Mouse (Mus musculus) kidney, embryonic 14.5 days (tissue): ENCODE results near the gene Gpr89. TPM values are rescaled to one million over a fixed set of nuclear protein-coding genes. Genes with fewer than 3 reads are reported as not detected.

Experiments used
- ATAC-seq: fragments of 200-750 bp; cut with Nextera tagmentation; 2 replicates; pipeline ENCODE4 v1.8.0; 2017; ENCODE audit warnings: moderate number of reproducible peaks, mild to moderate bottlenecking, moderate TSS enrichment, moderate library complexity; ENCODE audit not compliant: low FRiP score, low TSS enrichment
- H3K27ac ChIP-seq: fragments of 300-500 bp; sonication (generic); 2 replicates; pipeline ENCODE4 v1.5.1; 2014; ENCODE audit warnings: low read depth, mild to moderate bottlenecking, low read length, moderate library complexity, mixed read lengths
- H3K27me3 ChIP-seq: fragments of 300-500 bp; sonication (generic); 2 replicates; pipeline ENCODE4 v1.6.1; 2014; ENCODE audit warnings: mild to moderate bottlenecking, low read length; ENCODE audit not compliant: control insufficient read depth, insufficient read depth
- H3K36me3 ChIP-seq: fragments of 300-500 bp; sonication (generic); 2 replicates; pipeline ENCODE4 v1.6.1; 2014; ENCODE audit warnings: low read length, mixed read lengths; ENCODE audit not compliant: control insufficient read depth, insufficient read depth
- H3K4me1 ChIP-seq: fragments of 300-500 bp; sonication (generic); 2 replicates; pipeline ENCODE4 v1.6.1; 2014; ENCODE audit warnings: low read length, mixed read lengths; ENCODE audit not compliant: control insufficient read depth, insufficient read depth
- H3K4me2 ChIP-seq: fragments of 300-500 bp; sonication (generic); replicated peaks from 2 replicates; pipeline ENCODE4 v1.6.1; 2014; ENCODE audit warnings: low read depth, mild to moderate bottlenecking, low read length
- H3K4me3 ChIP-seq: fragments of 300-500 bp; sonication (generic); 2 replicates; pipeline ENCODE4 v1.5.1; 2014; ENCODE audit warnings: mild to moderate bottlenecking, low read length
- H3K9ac ChIP-seq: fragments of 300-500 bp; sonication (generic); 2 replicates; pipeline ENCODE4 v1.6.1; 2014; ENCODE audit warnings: low read depth, mild to moderate bottlenecking, low read length, moderate library complexity
- H3K9me3 ChIP-seq: fragments of 300-500 bp; sonication (generic); 2 replicates; pipeline ENCODE4 v1.6.1; 2016; ENCODE audit warnings: low read length; ENCODE audit not compliant: control insufficient read depth
- WGBS: fragments of 180-500 bp; shearing (Covaris S2); extraction: QIAGEN DNeasy Blood & Tissue Kit; methylation state at CpG from one replicate; pipeline ENCODE4 v1.1.7; 2014; 5-methylcytosine and 5-hydroxymethylcytosine counted together
- polyA plus RNA-seq: library from polyadenylated mRNA; unstranded; fragments of >200 nt; fragmentation: Nextera tagmentation; extraction: Ambion mirVana; gene quantifications from 2 replicates; pipeline ENCODE4 v1.2.1, GENCODE M21; 2014

The Gpr89 gene
- polyA plus RNA-seq, 1 experiment from 2014 or later, result 50.9 TPM

- Histone ChIP-seq H3K4me3 (no peak overlapping the region), H3K27me3 (no peaks in the 10 kb centered on the region), H3K4me2 (no peak overlapping the region), H3K9ac (no peak overlapping the region), H3K4me1 (no peaks in the 10 kb centered on the region), H3K9me3 (no peaks in the 10 kb centered on the region), H3K36me3 (peaks cover 54% of the 10 kb centered on the region), H3K27ac (no peak overlapping the region)
- WGBS, result 64% methylated on average over 7 of the region's 7 CpGs
- ATAC-seq, result no peak
Measured at GRCm38 (mm10) chr3:96874808-96875571, 30.2 kb downstream of the Gpr89 start.

- H3K9me3 ChIP-seq, result no peaks in the 10 kb centered on the region
- no peaks in the 10 kb centered on the region for H3K27me3 ChIP-seq
- no peak overlapping the region for H3K4me2 ChIP-seq
- WGBS, result 96% methylated on average over 8 of the region's 8 CpGs
- no peaks in the 10 kb centered on the region for H3K4me1 ChIP-seq
- no peak for ATAC-seq
- peaks cover 68% of the 10 kb centered on the region for H3K36me3 ChIP-seq
- H3K4me3 ChIP-seq, result no peak overlapping the region
- H3K9ac ChIP-seq, result no peak overlapping the region
- H3K27ac ChIP-seq, result no peak overlapping the region
Measured at GRCm38 (mm10) chr3:96872501-96872900, 32.6 kb downstream of the Gpr89 start.

GRCm38 (mm10) chr3:96871070-96871469, 34.1 kb downstream of the Gpr89 start:
- ATAC-seq, result no peak
- no peak overlapping the region for H3K4me2 ChIP-seq
- H3K9me3 ChIP-seq, result no peaks in the 10 kb centered on the region
- no peak overlapping the region for H3K27ac ChIP-seq
- H3K9ac ChIP-seq, result no peak overlapping the region
- WGBS, result 89% methylated on average over 8 of the region's 8 CpGs
- H3K27me3 ChIP-seq, result no peaks in the 10 kb centered on the region
- H3K4me3 ChIP-seq, result no peak overlapping the region
- peaks cover 68% of the 10 kb centered on the region for H3K36me3 ChIP-seq
- H3K4me1 ChIP-seq, result no peaks in the 10 kb centered on the region

GRCm38 (mm10) chr3:96870270-96870669, 34.9 kb downstream of the Gpr89 start:
- peaks cover 66% of the 10 kb centered on the region for H3K36me3 ChIP-seq
- H3K27me3 ChIP-seq, result no peaks in the 10 kb centered on the region
- no peak for ATAC-seq
- no peak overlapping the region for H3K27ac ChIP-seq
- no peak overlapping the region for H3K4me3 ChIP-seq
- WGBS, result 93% methylated on average over 2 of the region's 2 CpGs
- H3K9ac ChIP-seq, result no peak overlapping the region
- H3K4me2 ChIP-seq, result no peak overlapping the region
- no peaks in the 10 kb centered on the region for H3K4me1 ChIP-seq
- H3K9me3 ChIP-seq, result no peaks in the 10 kb centered on the region

- no peak overlapping the region for H3K4me3 ChIP-seq
- H3K9ac ChIP-seq, result no peak overlapping the region
- ATAC-seq, result no peak
- H3K4me1 ChIP-seq, result no peaks in the 10 kb centered on the region
- H3K27me3 ChIP-seq, result no peaks in the 10 kb centered on the region
- H3K27ac ChIP-seq, result no peak overlapping the region
- H3K36me3 ChIP-seq, result peaks cover 59% of the 10 kb centered on the region
- H3K4me2 ChIP-seq, result no peak overlapping the region
- no peaks in the 10 kb centered on the region for H3K9me3 ChIP-seq
- 95% methylated on average over 7 of the region's 7 CpGs for WGBS
Measured at GRCm38 (mm10) chr3:96869091-96869490, 36.1 kb downstream of the Gpr89 start.

DNA sequence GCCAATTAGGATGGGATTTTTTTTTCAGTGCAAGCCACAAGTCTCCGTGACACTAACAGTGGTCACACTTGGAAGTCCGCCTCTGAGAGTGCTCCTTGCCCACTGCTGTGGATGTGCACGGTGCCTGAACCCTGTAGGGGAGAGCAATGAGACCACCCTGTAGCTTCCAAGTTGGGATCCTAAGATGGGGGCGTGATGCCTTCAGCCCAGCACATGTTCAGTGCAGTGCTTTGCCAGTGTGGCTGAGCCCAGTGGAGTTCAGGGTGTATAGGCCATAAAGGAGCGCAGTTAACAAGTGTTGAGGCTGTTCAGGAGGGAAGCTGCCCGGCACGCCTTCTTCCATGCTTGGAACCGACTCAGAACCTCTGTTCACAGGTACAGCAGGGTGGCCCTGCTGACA, 36.6 kb downstream of the Gpr89 start:
- Histone ChIP-seq H3K4me3 (no peak overlapping the region), H3K27ac (no peak overlapping the region), H3K36me3 (peaks cover 55% of the 10 kb centered on the region), H3K4me2 (no peak overlapping the region), H3K27me3 (no peaks in the 10 kb centered on the region), H3K9ac (no peak overlapping the region), H3K4me1 (no peaks in the 10 kb centered on the region), H3K9me3 (no peaks in the 10 kb centered on the region)
- WGBS, result 94% methylated on average over 8 of the region's 8 CpGs
- ATAC-seq, result no peak

- Histone ChIP-seq H3K4me1 (no peaks in the 10 kb centered on the region), H3K4me3 (no peak overlapping the region), H3K36me3 (peaks cover 49% of the 10 kb centered on the region), H3K9me3 (no peaks in the 10 kb centered on the region), H3K27me3 (no peaks in the 10 kb centered on the region), H3K9ac (no peak overlapping the region), H3K4me2 (no peak overlapping the region), H3K27ac (no peak overlapping the region)
- no peak for ATAC-seq
- WGBS, result 95% methylated on average over 3 of the region's 3 CpGs
Measured at GRCm38 (mm10) chr3:96867863-96868262, 37.3 kb downstream of the Gpr89 start.

GRCm38 (mm10) chr3:96860498-96860897, 44.6 kb downstream of the Gpr89 start:
- WGBS, result 98% methylated on average over 5 of the region's 5 CpGs
- H3K9ac ChIP-seq, result no peak overlapping the region
- H3K27ac ChIP-seq, result no peak overlapping the region
- no peaks in the 10 kb centered on the region for H3K36me3 ChIP-seq
- no peaks in the 10 kb centered on the region for H3K4me1 ChIP-seq
- H3K27me3 ChIP-seq, result no peaks in the 10 kb centered on the region
- ATAC-seq, result no peak
- no peak overlapping the region for H3K4me2 ChIP-seq
- H3K9me3 ChIP-seq, result no peaks in the 10 kb centered on the region
- H3K4me3 ChIP-seq, result no peak overlapping the region

DNA sequence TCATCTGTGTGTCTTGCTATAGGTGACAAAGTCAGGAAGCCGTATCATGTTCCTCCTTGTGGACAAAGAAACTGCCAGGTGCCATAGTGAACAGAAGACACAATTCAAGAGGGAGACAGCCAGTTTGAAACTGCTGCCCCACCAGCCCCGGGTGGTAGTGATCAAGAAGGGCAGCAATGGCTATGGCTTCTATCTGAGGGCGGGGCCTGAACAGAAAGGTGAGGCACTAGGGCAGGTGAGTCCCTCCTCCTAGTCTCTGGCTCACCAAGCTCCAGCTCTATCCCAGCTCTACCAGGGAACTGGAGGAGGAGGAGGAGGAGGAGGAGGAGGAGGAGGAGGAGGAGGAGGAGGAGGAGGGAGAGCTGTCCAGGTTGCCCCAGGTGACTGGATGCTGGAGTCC, 49.3 kb downstream of the Gpr89 start:
- Histone ChIP-seq H3K9ac (no peak overlapping the region), H3K27me3 (no peaks in the 10 kb centered on the region), H3K36me3 (no peaks in the 10 kb centered on the region), H3K4me2 (no peak overlapping the region), H3K9me3 (no peaks in the 10 kb centered on the region), H3K4me3 (no peak overlapping the region), H3K27ac (no peak overlapping the region), H3K4me1 (no peaks in the 10 kb centered on the region)
- no peak for ATAC-seq
- 73% methylated on average over 3 of the region's 3 CpGs for WGBS
